In genomic region chr17:13574122-13574521, GRCm38 (mm10) we compare ENCODE assay signal across 17 mouse cellular contexts.
A peak's percentile ranks its signal among the peaks of the same experiment; 100 is the strongest.
DNase-seq lines count a peak whose midpoint lies in the region; ATAC-seq and TF ChIP-seq lines count a peak whose summit lies in the region.
"Had no signal": no experiment of that assay in that cellular context is flagged by ENCODE, and none has a peak within 500 bp of the region (broad histone marks: within the 10 kb centered on the region; RNA-seq: fewer than 3 reads in every experiment).

No protein-coding gene starts in this region.

- H3K27me3 ChIP-seq in ES-Bruce4 (ENCODE audit: control insufficient read depth, insufficient read depth, low read length, poor library complexity, severe bottlenecking) = no peaks in the 10 kb centered on the region
- no peaks in the 10 kb centered on the region for H3K27me3 ChIP-seq in forebrain, embryonic 11.5 days (ENCODE audit: control insufficient read depth, insufficient read depth, low read length)
- H3K27me3 ChIP-seq in hindbrain, embryonic 14.5 days (ENCODE audit: control insufficient read depth, insufficient read depth, low read length) = no peaks in the 10 kb centered on the region
- no peaks in the 10 kb centered on the region for H3K27me3 ChIP-seq in midbrain, embryonic 14.5 days (ENCODE audit: control insufficient read depth, insufficient read depth, low read length)
- H3K27me3 ChIP-seq: liver, embryonic 12.5 days; neural tube, embryonic 12.5 days; stomach, embryonic 15.5 days had no signal

- H3K9ac ChIP-seq in ES-Bruce4 (ENCODE audit: low read depth, poor library complexity, severe bottlenecking) = no peak overlapping the region
- H3K9ac ChIP-seq in forebrain, embryonic 11.5 days (ENCODE audit: low read length) = no peak overlapping the region
- no peak overlapping the region for H3K9ac ChIP-seq in hindbrain, embryonic 14.5 days
- H3K9ac ChIP-seq in midbrain, embryonic 14.5 days (replicated peaks; ENCODE audit: low read length) = no peak overlapping the region
- H3K9ac ChIP-seq: liver, embryonic 12.5 days; neural tube, embryonic 12.5 days; stomach, embryonic 15.5 days had no signal

- H3K4me3 ChIP-seq in ES-Bruce4 (ENCODE audit: low read depth, low read length) = no peak overlapping the region
- no peak overlapping the region for H3K4me3 ChIP-seq in forebrain, embryonic 11.5 days (ENCODE audit: low read depth, low read length)
- H3K4me3 ChIP-seq in hindbrain, embryonic 14.5 days (replicated peaks; ENCODE audit: low read length) = no peak overlapping the region
- H3K4me3 ChIP-seq in midbrain, embryonic 14.5 days (replicated peaks; ENCODE audit: low read depth, low read length) = no peak overlapping the region
- H3K4me3 ChIP-seq: liver, embryonic 12.5 days; neural tube, embryonic 12.5 days; stomach, embryonic 15.5 days had no signal

- H3K36me3 ChIP-seq in ES-Bruce4 (ENCODE audit: control insufficient read depth, insufficient read depth, low read length, poor library complexity, severe bottlenecking) = no peaks in the 10 kb centered on the region
- H3K36me3 ChIP-seq in forebrain, embryonic 11.5 days (ENCODE audit: control insufficient read depth, insufficient read depth, low read length) = no peaks in the 10 kb centered on the region
- no peaks in the 10 kb centered on the region for H3K36me3 ChIP-seq in hindbrain, embryonic 14.5 days (replicated peaks; ENCODE audit: control insufficient read depth, insufficient read depth)
- no peaks in the 10 kb centered on the region for H3K36me3 ChIP-seq in midbrain, embryonic 14.5 days (ENCODE audit: control insufficient read depth, insufficient read depth, low read length)
- H3K36me3 ChIP-seq: liver, embryonic 12.5 days; neural tube, embryonic 12.5 days; stomach, embryonic 15.5 days had no signal

- H3K9me3 ChIP-seq in ES-Bruce4 (replicated peaks; ENCODE audit: control insufficient read depth, insufficient read depth, low read length, poor library complexity, severe bottlenecking) = no peaks in the 10 kb centered on the region
- H3K9me3 ChIP-seq in forebrain, embryonic 11.5 days (ENCODE audit: control insufficient read depth, low read length) = no peaks in the 10 kb centered on the region
- H3K9me3 ChIP-seq in hindbrain, embryonic 14.5 days (ENCODE audit: control insufficient read depth, low read length) = no peaks in the 10 kb centered on the region
- no peaks in the 10 kb centered on the region for H3K9me3 ChIP-seq in midbrain, embryonic 14.5 days (ENCODE audit: control insufficient read depth, low read length)
- H3K9me3 ChIP-seq: liver, embryonic 12.5 days; neural tube, embryonic 12.5 days; stomach, embryonic 15.5 days had no signal

- TF ChIP-seq CTCF in ES-Bruce4 (IDR thresholded peaks at IDR 0.05; ENCODE audit: low read depth, low read length) = no peak

- H3K4me1 ChIP-seq in ES-Bruce4 (ENCODE audit: control insufficient read depth, insufficient read depth, low read length) = peaks cover 2% of the 10 kb centered on the region
- H3K4me1 ChIP-seq in forebrain, embryonic 11.5 days (replicated peaks; ENCODE audit: control insufficient read depth, insufficient read depth, low read length) = no peaks in the 10 kb centered on the region; the same call in 1 of the 2 replicates
- H3K4me1 ChIP-seq in hindbrain, embryonic 14.5 days (replicated peaks; ENCODE audit: control insufficient read depth, insufficient read depth, low read length) = peaks cover 28% of the 10 kb centered on the region
- peaks cover 39% of the 10 kb centered on the region for H3K4me1 ChIP-seq in midbrain, embryonic 14.5 days (ENCODE audit: control insufficient read depth, insufficient read depth, low read length)
- H3K4me1 ChIP-seq: neural tube, embryonic 12.5 days; stomach, embryonic 15.5 days had no signal

- 71% methylated on average over 1 of the region's 1 CpGs for WGBS in forebrain, embryonic 11.5 days
- 85% methylated on average over 1 of the region's 1 CpGs for WGBS in hindbrain, embryonic 14.5 days
- 75% methylated on average over 1 of the region's 1 CpGs for WGBS in midbrain, embryonic 14.5 days

- 0 out of 2 replicates have a peak, but pooled peaks have one; percentile 39 for TF ChIP-seq EP300 in ES-Bruce4 (IDR thresholded peaks at IDR 0.05; ENCODE audit: insufficient read depth, low read depth, low read length)

- no peak for ATAC-seq in forebrain, embryonic 11.5 days (replicated peaks; ENCODE audit: low FRiP score)
- no peak for ATAC-seq in hindbrain, embryonic 14.5 days (ENCODE audit: low FRiP score)
- peak; percentile 7; the same call in 1 of the 2 replicates for ATAC-seq in midbrain, embryonic 14.5 days (ENCODE audit: low FRiP score, low TSS enrichment)
- ATAC-seq in inflammation-experienced regulatory T-cells, adult 6 months = no peak
- ATAC-seq in cerebellum, adult (ENCODE audit: insufficient number of reproducible peaks, low FRiP score, low TSS enrichment) = no peak
- ATAC-seq: CD4-positive, CD25-positive, alpha-beta regulatory T cell, adult 4 months; liver, embryonic 12.5 days; lung, postnatal 0 days had no signal

- DNase-seq in forebrain, embryonic 11.5 days (ENCODE audit: low spot score) = peak; percentile 23
- DNase-seq in hindbrain, embryonic 14.5 days (ENCODE audit: low spot score) = no peak
- DNase-seq in midbrain, embryonic 14.5 days = no peak
- no peak for DNase-seq in adrenal gland, adult 2 months
- no peak for DNase-seq in kidney, adult 18-20 months
- DNase-seq: adrenal gland, postnatal 25 days; cerebellum, adult 9-11 months; left cerebral cortex, postnatal 4 days; thymus, postnatal 4 days had no signal

- no peak for TF ChIP-seq POLR2A in ES-Bruce4 (IDR thresholded peaks at IDR 0.05; ENCODE audit: insufficient read depth, low read length)

- H3K4me2 ChIP-seq in forebrain, embryonic 11.5 days (ENCODE audit: low read depth, low read length, severe bottlenecking) = no peak overlapping the region
- no peak overlapping the region for H3K4me2 ChIP-seq in hindbrain, embryonic 14.5 days (replicated peaks)
- no peak overlapping the region for H3K4me2 ChIP-seq in midbrain, embryonic 14.5 days (ENCODE audit: low read length)
- H3K4me2 ChIP-seq: liver, embryonic 12.5 days; neural tube, embryonic 12.5 days; stomach, embryonic 15.5 days had no signal

- H3K27ac ChIP-seq in ES-Bruce4 (ENCODE audit: insufficient read depth, low read length) = no peak overlapping the region
- peak overlapping the region; percentile 19; the same call in 1 of the 2 replicates for H3K27ac ChIP-seq in forebrain, embryonic 11.5 days (ENCODE audit: low read depth, low read length)
- H3K27ac ChIP-seq in hindbrain, embryonic 14.5 days = peak overlapping the region; percentile 71
- peak overlapping the region; percentile 79 for H3K27ac ChIP-seq in midbrain, embryonic 14.5 days (replicated peaks; ENCODE audit: low read depth, low read length)
- H3K27ac ChIP-seq: liver, embryonic 12.5 days; neural tube, embryonic 12.5 days; stomach, embryonic 15.5 days had no signal
